Mouse (Mus musculus) forebrain, postnatal 0 days (tissue): ENCODE results near the gene Nadk2. TPM values are rescaled to one million over a fixed set of nuclear protein-coding genes. Genes with fewer than 3 reads are reported as not detected.

Source experiments
- ATAC-seq: fragments of 200-750 bp; cut with Nextera tagmentation; 2 replicates; pipeline ENCODE4 v1.8.0; 2017; ENCODE audit warnings: mild to moderate bottlenecking, moderate library complexity
- DNase-seq: peaks from one replicate; pipeline ENCODE4 v3.0.0-alpha.2; 2015
- H3K27ac ChIP-seq: fragments of 300-500 bp; sonication (generic); 2 replicates; pipeline ENCODE4 v1.5.1; 2014; ENCODE audit warnings: low read depth, mild to moderate bottlenecking, antibody characterized with exemption, low read length, moderate library complexity, mixed read lengths
- H3K27me3 ChIP-seq: fragments of 300-500 bp; sonication (generic); 2 replicates; pipeline ENCODE4 v1.6.1; 2014; ENCODE audit warnings: mild to moderate bottlenecking, low read length, mixed read lengths; ENCODE audit not compliant: insufficient read depth
- H3K36me3 ChIP-seq: fragments of 300-500 bp; sonication (generic); 2 replicates; pipeline ENCODE4 v1.6.1; 2014; ENCODE audit warnings: mild to moderate bottlenecking, moderate library complexity; ENCODE audit not compliant: insufficient read depth
- H3K4me1 ChIP-seq: fragments of 300-500 bp; sonication (generic); 2 replicates; pipeline ENCODE4 v1.6.1; 2014; ENCODE audit warnings: antibody characterized with exemption; ENCODE audit not compliant: insufficient read depth
- H3K4me2 ChIP-seq: fragments of 300-500 bp; sonication (generic); 2 replicates; pipeline ENCODE4 v1.6.1; 2014; ENCODE audit warnings: low read depth, mild to moderate bottlenecking, moderate library complexity
- H3K4me3 ChIP-seq: fragments of 300-500 bp; sonication (generic); 2 replicates; pipeline ENCODE4 v1.5.1; 2014; ENCODE audit warnings: low read depth, low read length, mixed read lengths
- H3K9ac ChIP-seq: fragments of 300-500 bp; sonication (generic); 2 replicates; pipeline ENCODE4 v1.6.1; 2014; ENCODE audit warnings: mild to moderate bottlenecking
- H3K9me3 ChIP-seq: fragments of 300-500 bp; sonication (generic); 2 replicates; pipeline ENCODE4 v1.6.1; 2016; ENCODE audit warnings: low read length
- CTCF ChIP-seq: sonication (generic); IDR thresholded peaks from 2 replicates; pipeline ENCODE4 v1.5.1; 2016; ENCODE audit warnings: antibody characterized with exemption, control low read depth, low read depth
- WGBS: fragments of 180-500 bp; shearing (Covaris S2); extraction: QIAGEN DNeasy Blood & Tissue Kit; methylation state at CpG from one replicate; pipeline ENCODE4 v1.1.7; 2014; 5-methylcytosine and 5-hydroxymethylcytosine counted together
- polyA plus RNA-seq: library from polyadenylated mRNA; unstranded; fragments of >200 nt; fragmentation: Nextera tagmentation; extraction: Ambion mirVana; gene quantifications from 2 replicates; pipeline ENCODE4 v1.2.1, GENCODE M21; 2015
- total RNA-seq: library from RNA; depleted of rRNA; stranded (reverse); fragments of >200 nt; gene quantifications from 2 replicates; pipeline ENCODE4 v1.2.3, GENCODE M21; 2014

The Nadk2 gene
- total and polyA plus RNA-seq, 2 experiments from 2014 or later: 22.6 to 33.3 TPM

DNA sequence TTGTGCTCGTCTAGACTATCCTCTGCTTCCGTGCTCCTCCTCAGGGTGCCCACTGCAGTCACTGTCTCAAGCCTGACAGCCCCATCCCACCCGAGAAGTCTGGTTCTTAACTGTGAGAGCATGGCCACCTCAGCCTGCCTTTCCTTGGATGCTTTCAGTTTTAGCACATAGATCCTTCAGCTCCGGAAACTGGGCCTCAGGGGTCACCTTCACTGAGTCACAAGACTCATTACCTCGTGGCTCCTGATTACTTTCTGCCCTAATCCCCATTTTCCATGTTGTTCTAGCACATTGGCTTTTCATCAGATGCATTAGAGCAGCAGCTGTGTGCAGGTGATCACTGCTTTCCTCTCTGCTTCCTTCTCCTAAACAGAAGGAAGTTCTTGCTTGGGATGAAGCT, 16.4 kb downstream of the Nadk2 start:
- Histone ChIP-seq H3K9ac (no peak overlapping the region), H3K9me3 (no peaks in the 10 kb centered on the region), H3K36me3 (no peaks in the 10 kb centered on the region; the same call in 1 of the 2 replicates), H3K27ac (no peak overlapping the region), H3K4me1 (no peaks in the 10 kb centered on the region), H3K27me3 (no peaks in the 10 kb centered on the region), H3K4me2 (no peak overlapping the region), H3K4me3 (no peak overlapping the region)
- DNase-seq (no peak), ATAC-seq (no peak)
- WGBS: 73% methylated on average over 5 of the region's 5 CpGs
- TF ChIP-seq CTCF: no peak

DNA sequence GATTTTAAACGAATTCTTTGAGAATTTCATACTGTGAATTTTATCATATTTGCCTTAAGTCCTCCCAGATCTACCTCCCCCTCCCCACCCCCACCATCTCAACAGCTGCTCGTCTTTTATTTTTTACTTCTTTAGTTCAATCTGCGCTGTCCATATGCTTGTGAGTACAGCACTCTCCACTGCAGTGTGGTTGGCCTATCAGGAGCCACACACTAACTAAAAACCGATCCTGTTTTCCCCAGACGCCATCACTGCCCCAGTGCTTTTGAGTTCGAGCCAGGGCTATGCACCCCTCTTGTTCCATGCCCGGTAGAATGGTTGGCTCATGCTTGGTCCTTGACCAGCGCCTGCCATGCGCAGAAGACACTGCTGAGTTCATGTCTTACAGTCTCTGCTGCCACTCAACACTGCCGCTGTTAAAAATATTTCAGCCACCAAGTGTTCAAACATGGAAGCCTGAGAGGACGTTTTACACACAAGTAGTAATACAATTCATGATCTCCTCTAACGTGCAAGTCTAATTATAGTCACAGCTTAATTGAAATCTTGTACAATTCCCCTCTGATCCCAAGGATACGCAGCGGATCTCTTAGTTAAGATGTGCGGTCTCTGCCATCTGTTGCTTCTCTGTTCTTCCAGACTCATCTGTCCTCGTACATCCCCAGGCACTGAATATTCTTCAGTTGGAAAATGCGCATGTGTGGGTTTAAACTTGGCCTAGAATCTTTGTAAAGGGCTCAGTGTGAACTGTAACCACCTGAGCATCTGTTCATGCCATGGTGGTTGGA, 17.0 kb downstream of the Nadk2 start:
- 81% methylated on average over 17 of the region's 17 CpGs for WGBS
- H3K9me3 ChIP-seq: no peaks in the 10 kb centered on the region
- no peak overlapping the region for H3K4me3 ChIP-seq
- no peak for TF ChIP-seq CTCF
- DNase-seq (no peak), ATAC-seq (0 out of 2 replicates have a peak, but pooled peaks have one; percentile 32)
- H3K27ac ChIP-seq: no peak overlapping the region
- H3K27me3 ChIP-seq: no peaks in the 10 kb centered on the region
- no peaks in the 10 kb centered on the region; the same call in 1 of the 2 replicates for H3K36me3 ChIP-seq
- no peak overlapping the region for H3K9ac ChIP-seq
- H3K4me1 ChIP-seq: no peaks in the 10 kb centered on the region
- H3K4me2 ChIP-seq: no peak overlapping the region

DNA sequence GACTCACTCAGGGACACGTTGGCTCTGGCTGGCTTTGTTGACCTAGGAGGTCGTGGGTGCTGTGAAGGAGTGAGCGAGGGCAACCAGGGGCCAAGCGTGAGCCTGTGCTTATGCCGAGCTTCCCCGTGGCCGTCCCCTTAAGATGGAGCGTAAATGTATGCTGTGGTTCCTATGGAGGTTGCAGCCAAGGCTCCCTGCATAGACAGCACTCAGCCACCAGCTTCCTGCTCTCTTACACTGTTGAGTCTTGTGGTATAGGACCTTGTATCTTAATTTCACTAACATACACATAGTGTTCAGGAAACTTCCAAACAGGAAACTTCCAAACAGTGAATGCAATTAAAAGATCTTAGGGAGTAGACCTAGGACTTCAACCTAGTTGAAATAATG, 17.6 kb downstream of the Nadk2 start:
- Histone ChIP-seq H3K27me3 (no peaks in the 10 kb centered on the region), H3K9me3 (no peaks in the 10 kb centered on the region), H3K4me2 (no peak overlapping the region), H3K9ac (no peak overlapping the region), H3K27ac (no peak overlapping the region), H3K4me3 (no peak overlapping the region), H3K4me1 (no peaks in the 10 kb centered on the region), H3K36me3 (peaks cover 5% of the 10 kb centered on the region)
- no peak for DNase-seq
- 0 out of 2 replicates have a peak, but pooled peaks have one; percentile 12 for ATAC-seq
- TF ChIP-seq CTCF: no peak
- 80% methylated on average over 8 of the region's 8 CpGs for WGBS

DNA sequence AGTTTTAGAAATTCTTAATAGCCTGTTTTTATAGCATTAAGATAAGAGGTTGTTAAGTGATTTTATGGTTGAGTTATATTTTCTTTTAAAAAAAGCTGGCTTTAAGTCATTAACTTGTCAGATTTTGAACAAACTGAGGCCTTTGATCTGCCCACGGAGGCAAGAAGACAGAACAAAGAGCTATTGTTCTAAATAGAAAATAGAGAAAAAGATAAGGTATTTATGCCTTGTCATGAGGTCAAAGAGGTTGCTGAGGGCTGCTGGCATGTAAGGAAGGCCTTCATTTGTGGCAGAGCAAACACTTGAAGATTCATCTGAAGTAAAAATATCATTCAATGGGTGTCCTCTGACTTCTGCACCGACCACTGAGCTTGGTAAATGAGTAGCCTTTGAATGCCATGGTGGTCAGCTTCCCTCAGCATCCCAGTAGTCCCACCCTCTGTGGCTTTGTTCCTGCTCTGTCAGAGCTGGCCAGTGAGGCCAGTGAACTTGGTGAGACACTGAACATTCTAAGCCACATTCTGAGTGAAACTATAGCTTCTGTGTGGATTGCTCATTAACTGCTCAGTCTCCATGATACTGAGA, 18.2 kb downstream of the Nadk2 start:
- no peak overlapping the region for H3K4me3 ChIP-seq
- ATAC-seq: no peak
- WGBS: 9% methylated on average over 2 of the region's 2 CpGs

DNA sequence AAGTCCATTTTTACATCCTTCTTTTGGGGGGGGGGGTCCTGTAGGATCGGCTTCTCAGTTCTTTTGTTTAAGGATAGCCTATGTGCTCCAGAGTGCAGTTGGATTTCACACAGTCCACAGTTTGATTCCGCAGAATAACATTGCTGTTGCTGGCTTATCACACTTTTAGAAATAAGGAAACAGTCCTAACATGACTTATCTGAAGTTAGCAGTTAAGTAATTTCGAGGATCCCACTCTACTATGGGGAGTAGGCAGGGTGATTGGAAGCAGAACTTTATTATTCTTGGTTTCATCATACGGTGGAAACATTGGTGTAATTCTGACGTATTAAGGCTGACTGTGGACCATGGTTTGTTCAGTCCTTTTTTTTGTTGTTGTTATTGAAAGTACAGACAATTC, 19.6 kb downstream of the Nadk2 start:
- Histone ChIP-seq H3K4me3 (no peak overlapping the region), H3K36me3 (peaks cover 7% of the 10 kb centered on the region), H3K9me3 (no peaks in the 10 kb centered on the region), H3K4me1 (no peaks in the 10 kb centered on the region), H3K9ac (no peak overlapping the region), H3K27ac (no peak overlapping the region), H3K4me2 (no peak overlapping the region), H3K27me3 (no peaks in the 10 kb centered on the region)
- TF ChIP-seq CTCF: no peak
- WGBS: 95% methylated on average over 5 of the region's 5 CpGs
- no peak for DNase-seq
- ATAC-seq: no peak

More for the DNA sequence above, 18.2 kb downstream of the Nadk2 start:
- no peak for DNase-seq
- H3K9me3 ChIP-seq: no peaks in the 10 kb centered on the region
- H3K36me3 ChIP-seq: peaks cover 6% of the 10 kb centered on the region
- no peak for TF ChIP-seq CTCF
- no peak overlapping the region for H3K4me2 ChIP-seq
- H3K27ac ChIP-seq: no peak overlapping the region
- H3K9ac ChIP-seq: no peak overlapping the region
- H3K4me1 ChIP-seq: no peaks in the 10 kb centered on the region
- H3K27me3 ChIP-seq: no peaks in the 10 kb centered on the region

DNA sequence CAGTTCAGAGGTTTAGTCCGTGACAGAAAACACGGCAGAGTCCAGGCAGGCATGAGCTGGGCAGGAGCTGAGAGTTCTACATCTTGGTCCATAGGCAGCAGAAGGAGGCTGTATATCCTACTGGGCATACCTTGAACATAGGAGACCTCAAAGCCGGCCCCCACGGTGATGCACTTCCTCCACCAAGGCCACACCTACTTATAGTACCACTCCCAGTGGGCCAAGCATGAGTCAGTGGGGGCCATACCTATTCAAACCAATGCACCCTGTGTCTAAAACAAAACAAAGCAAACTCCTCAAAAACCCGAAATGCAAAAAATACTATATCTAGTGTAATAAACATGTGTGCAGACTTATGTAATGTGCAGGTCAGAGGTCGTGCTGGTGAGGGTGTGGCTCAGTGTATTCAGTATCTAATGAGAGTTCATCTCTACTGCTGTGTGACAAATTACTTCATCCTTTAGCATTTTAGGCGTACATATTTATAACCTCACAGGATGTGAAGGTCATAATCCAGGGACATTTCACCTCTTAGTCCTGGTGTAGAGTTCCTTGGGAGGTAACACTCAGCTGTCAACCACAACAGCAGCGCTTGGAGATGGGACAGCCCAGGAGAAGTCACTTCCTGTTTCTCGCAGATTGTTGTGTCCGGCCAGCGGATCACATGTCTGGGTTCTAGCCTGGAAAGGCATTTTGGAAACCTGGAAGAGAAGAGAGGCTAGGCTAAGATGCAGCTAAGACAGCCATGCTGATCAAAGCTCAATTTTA, 22.7 kb downstream of the Nadk2 start:
- Histone ChIP-seq H3K36me3 (peaks cover 20% of the 10 kb centered on the region), H3K4me2 (peak overlapping the region; percentile 37; the same call in 1 of the 2 replicates), H3K27me3 (no peaks in the 10 kb centered on the region), H3K4me3 (no peak overlapping the region), H3K9me3 (no peaks in the 10 kb centered on the region), H3K9ac (no peak overlapping the region), H3K27ac (no peak overlapping the region), H3K4me1 (no peaks in the 10 kb centered on the region)
- TF ChIP-seq CTCF: no peak
- WGBS: 78% methylated on average over 11 of the region's 11 CpGs
- ATAC-seq (peak; percentile 28; the same call in 1 of the 2 replicates), DNase-seq (no peak)

DNA sequence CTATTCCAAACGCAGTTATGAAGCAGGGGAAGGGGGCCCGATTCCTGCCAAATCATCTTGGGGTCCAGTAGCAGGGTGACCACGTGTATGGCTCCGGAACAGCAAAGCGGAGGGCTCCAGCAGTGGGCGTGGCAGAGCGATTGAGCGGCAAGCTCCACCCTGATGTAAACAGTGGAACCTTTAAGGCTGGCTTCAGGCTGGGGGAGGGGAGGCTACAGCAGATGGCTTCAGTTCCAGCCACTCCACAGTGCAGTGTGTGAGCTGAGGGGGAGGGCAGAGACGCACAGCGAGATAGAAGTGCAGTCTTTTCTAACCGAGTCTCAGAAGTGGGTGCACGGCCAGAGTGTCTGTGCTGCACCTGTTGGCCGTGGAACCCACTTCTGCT, 23.3 kb downstream of the Nadk2 start:
- ATAC-seq (peak; percentile 97), DNase-seq (peak; percentile 45)
- no peak overlapping the region for H3K27ac ChIP-seq
- no peaks in the 10 kb centered on the region for H3K4me1 ChIP-seq
- no peaks in the 10 kb centered on the region for H3K9me3 ChIP-seq
- 16% methylated on average over 13 of the region's 13 CpGs for WGBS
- no peak overlapping the region for H3K4me3 ChIP-seq
- no peak overlapping the region for H3K9ac ChIP-seq
- no peak for TF ChIP-seq CTCF
- H3K36me3 ChIP-seq: peaks cover 20% of the 10 kb centered on the region
- no peaks in the 10 kb centered on the region for H3K27me3 ChIP-seq
- H3K4me2 ChIP-seq: peak overlapping the region; percentile 37
